Mouse (Mus musculus): ENCODE data around the gene Btbd9. TPM values are rescaled to one million over a fixed set of nuclear protein-coding genes. Genes with fewer than 3 reads are reported as not detected.

Btbd9 gene
- total and polyA plus RNA-seq, 3 experiments, result 24.7 to 33.8 TPM; not detected in 1

DNA sequence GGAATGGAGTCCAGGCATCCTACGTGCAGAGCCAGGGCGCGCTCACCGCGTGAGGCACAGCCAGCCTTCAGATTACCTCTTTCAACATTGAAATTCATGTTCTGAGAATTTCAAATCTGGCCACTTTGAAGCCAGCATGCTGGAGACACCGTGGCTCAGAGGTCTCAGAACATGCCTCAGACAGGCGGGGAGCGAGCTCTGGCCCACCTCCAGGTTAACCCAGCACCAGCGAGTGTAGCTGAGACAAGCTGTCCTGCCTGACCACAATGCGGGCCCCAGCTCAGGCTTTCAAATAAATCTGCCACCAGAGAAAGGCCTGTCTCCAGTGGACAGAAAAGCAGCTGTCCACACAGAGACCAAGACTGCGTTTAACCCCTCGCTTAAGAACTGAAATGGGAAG, 363.6 kb downstream of the Btbd9 start:
- Histone ChIP-seq H3K79me2 (ENCODE audit: control insufficient read depth, insufficient read depth, low read length, poor library complexity) (no peaks in the 10 kb centered on the region), H3K9me3 (replicated peaks; ENCODE audit: insufficient read depth, low read length) (no peaks in the 10 kb centered on the region), H3K27me3 (ENCODE audit: control insufficient read depth in 1 of 2, insufficient read depth in 2 of 2, low read length in 2 of 2) (no peaks in the 10 kb centered on the region), H3K9ac (ENCODE audit: control insufficient read depth, low read depth, low read length, poor library complexity, severe bottlenecking) (no peak overlapping the region), H3K4me1 (ENCODE audit: control insufficient read depth in 1 of 2, insufficient read depth in 2 of 2, low read length in 2 of 2) (peaks cover 3 to 25% of the 10 kb centered on the region in 2 experiments), H3K27ac (ENCODE audit: control insufficient read depth, low read depth, low read length) (no peak overlapping the region), H3K4me3 (ENCODE audit: control insufficient read depth in 1 of 2, insufficient read depth in 1 of 2, low read depth in 2 of 2, low read length in 2 of 2) (no peak overlapping the region), H3K36me3 (ENCODE audit: control insufficient read depth in 1 of 2, insufficient read depth in 2 of 2, low read length in 2 of 2) (peaks cover 0 to 13% of the 10 kb centered on the region in 2 experiments; a peak in 2 of 4 replicates)
- no peak for DNase-seq (ENCODE audit: low read depth, low spot score)
- TF ChIP-seq HCFC1 (IDR thresholded peaks at IDR 0.05; ENCODE audit: low read depth, low read length) (no peak), NELFE (IDR thresholded peaks at IDR 0.05; ENCODE audit: low read depth, low read length) (no peak), E2F4 (IDR thresholded peaks at IDR 0.05; ENCODE audit: borderline replicate concordance, low read depth, low read length) (no peak), MYC (IDR thresholded peaks at IDR 0.05; ENCODE audit: low read depth, low read length) (no peak), CHD1 (IDR thresholded peaks at IDR 0.05; ENCODE audit: low read depth, low read length) (no peak), TAL1 (IDR thresholded peaks at IDR 0.05; ENCODE audit: low read length) (no peak), ETS1 (IDR thresholded peaks at IDR 0.05; ENCODE audit: low read depth, low read length) (no peak), CTCF (IDR thresholded peaks at IDR 0.05 in 2 of 3, conservative IDR thresholded peaks at IDR 0.05 in 1 of 3; ENCODE audit: control insufficient read depth in 1 of 3, insufficient read depth in 1 of 3, low read depth in 2 of 3, low read length in 3 of 3, poor library complexity in 1 of 3, severe bottlenecking in 1 of 3) (no peak), SMC3 (IDR thresholded peaks at IDR 0.05; ENCODE audit: low read depth, low read length) (no peak), RCOR1 (IDR thresholded peaks at IDR 0.05; ENCODE audit: low read depth, low read length) (no peak), BHLHE40 (IDR thresholded peaks at IDR 0.05; ENCODE audit: borderline replicate concordance, low read depth, low read length) (no peak), MYB (IDR thresholded peaks at IDR 0.05; ENCODE audit: low read depth, low read length) (no peak), TCF12 (IDR thresholded peaks at IDR 0.05; ENCODE audit: low read depth, low read length) (no peak), POLR2A (IDR thresholded peaks at IDR 0.05; ENCODE audit: control insufficient read depth in 1 of 2, insufficient read depth in 1 of 2, low read depth in 1 of 2, low read length in 2 of 2, poor library complexity in 1 of 2) (no peak), EP300 (IDR thresholded peaks at IDR 0.05; ENCODE audit: low read depth in 1 of 2, low read length in 2 of 2) (no peak), ZNF384 (IDR thresholded peaks at IDR 0.05; ENCODE audit: low read depth, low read length) (no peak), ZKSCAN1 (IDR thresholded peaks at IDR 0.05; ENCODE audit: low read depth, low read length) (no peak), ZMIZ1 (IDR thresholded peaks at IDR 0.05; ENCODE audit: low read depth, low read length) (no peak), GATA1 (IDR thresholded peaks at IDR 0.05; ENCODE audit: low read depth, low read length) (no peak)

- H3K79me2 ChIP-seq (ENCODE audit: control insufficient read depth, insufficient read depth, low read length, poor library complexity), result no peaks in the 10 kb centered on the region
- peaks cover 0 to 13% of the 10 kb centered on the region in 2 experiments; a peak in 3 of 4 replicates for H3K36me3 ChIP-seq (ENCODE audit: control insufficient read depth in 1 of 2, insufficient read depth in 2 of 2, low read length in 2 of 2)
- H3K27ac ChIP-seq (ENCODE audit: control insufficient read depth, low read depth, low read length), result no peak overlapping the region
- TF ChIP-seq ELF1 (IDR thresholded peaks at IDR 0.05; ENCODE audit: low read depth, low read length) (no peak), CHD2 (IDR thresholded peaks at IDR 0.05; ENCODE audit: low read length) (no peak), TCF12 (IDR thresholded peaks at IDR 0.05; ENCODE audit: low read depth, low read length) (no peak), JUND (IDR thresholded peaks at IDR 0.05; ENCODE audit: low read depth, low read length) (no peak), UBTF (IDR thresholded peaks at IDR 0.05; ENCODE audit: borderline replicate concordance, insufficient read depth, low read depth, low read length) (no peak), GABPA (IDR thresholded peaks at IDR 0.05; ENCODE audit: low read depth, low read length) (no peak), NRF1 (IDR thresholded peaks at IDR 0.05; ENCODE audit: insufficient read depth, low read depth, low read length, poor library complexity, severe bottlenecking) (no peak), ZC3H11A (IDR thresholded peaks at IDR 0.05; ENCODE audit: low read depth, low read length) (no peak), ZKSCAN1 (IDR thresholded peaks at IDR 0.05; ENCODE audit: low read depth, low read length) (no peak), USF1 (IDR thresholded peaks at IDR 0.05; ENCODE audit: low read depth, low read length) (no peak), ZMIZ1 (IDR thresholded peaks at IDR 0.05; ENCODE audit: low read depth, low read length) (no peak), EP300 (IDR thresholded peaks at IDR 0.05; ENCODE audit: low read depth in 1 of 2, low read length in 2 of 2) (no peak), CTCF (IDR thresholded peaks at IDR 0.05 in 2 of 3, conservative IDR thresholded peaks at IDR 0.05 in 1 of 3; ENCODE audit: control insufficient read depth in 1 of 3, insufficient read depth in 1 of 3, low read depth in 2 of 3, low read length in 3 of 3, poor library complexity in 1 of 3, severe bottlenecking in 1 of 3) (no peak), SIN3A (IDR thresholded peaks at IDR 0.05; ENCODE audit: low read length) (no peak), RAD21 (IDR thresholded peaks at IDR 0.05; ENCODE audit: low read depth, low read length) (no peak), MAX (IDR thresholded peaks at IDR 0.05; ENCODE audit: low read length) (no peak), BHLHE40 (IDR thresholded peaks at IDR 0.05; ENCODE audit: borderline replicate concordance, low read depth, low read length) (no peak), POLR2A (IDR thresholded peaks at IDR 0.05; ENCODE audit: control insufficient read depth in 1 of 2, insufficient read depth in 1 of 2, low read depth in 1 of 2, low read length in 2 of 2, poor library complexity in 1 of 2) (no peak)
- no peak overlapping the region for H3K4me3 ChIP-seq (ENCODE audit: control insufficient read depth in 1 of 2, insufficient read depth in 1 of 2, low read depth in 2 of 2, low read length in 2 of 2)
- no peak overlapping the region for H3K9ac ChIP-seq (ENCODE audit: control insufficient read depth, low read depth, low read length, poor library complexity, severe bottlenecking)
- H3K4me1 ChIP-seq (ENCODE audit: control insufficient read depth in 1 of 2, insufficient read depth in 2 of 2, low read length in 2 of 2), result peaks cover 3 to 25% of the 10 kb centered on the region in 2 experiments
- DNase-seq (ENCODE audit: low read depth, low spot score), result no peak
- no peaks in the 10 kb centered on the region for H3K27me3 ChIP-seq (ENCODE audit: control insufficient read depth in 1 of 2, insufficient read depth in 2 of 2, low read length in 2 of 2)
- H3K9me3 ChIP-seq (replicated peaks; ENCODE audit: insufficient read depth, low read length), result no peaks in the 10 kb centered on the region
Observed at GRCm38 (mm10) chr17:30210936-30211335, 365.4 kb downstream of the Btbd9 start.

All from MEL (cell line).